Mouse (Mus musculus) embryonic fibroblast, embryonic 13.5 days (primary cell): ENCODE measurements at regions not wholly inside any gene's neighbourhood (a gene's known extent, or its start where the extent isn't known, plus 50 kb on each side); places are given as distances from the start of the nearest gene placed in this dataset.
"Not testable (repeated sequence)": the region's sequence is repeated elsewhere in the genome, so short reads cannot be mapped to it uniquely, and the experiment has no call there.

Source experiments
- H3K27ac ChIP-seq: 2 replicates; pipeline ENCODE4 v1.5.1; 2012; ENCODE audit warnings: low read length, control low read depth, inconsistent platforms; ENCODE audit not compliant: insufficient read depth
- H3K4me1 ChIP-seq: 2 replicates; pipeline ENCODE4 v1.6.1; 2011; ENCODE audit warnings: low read length; ENCODE audit not compliant: control insufficient read depth, insufficient read depth
- H3K4me3 ChIP-seq: 2 replicates; pipeline ENCODE4 v1.5.1; 2011; ENCODE audit warnings: mild to moderate bottlenecking, control low read depth, low read length; ENCODE audit not compliant: insufficient read depth
- CTCF ChIP-seq: IDR thresholded peaks from 2 replicates; pipeline ENCODE4 v1.5.1; 2011; ENCODE audit warnings: mild to moderate bottlenecking, control low read depth, low read length, moderate library complexity, borderline replicate concordance; ENCODE audit not compliant: insufficient read depth
- POLR2A ChIP-seq: IDR thresholded peaks from 2 replicates; pipeline ENCODE4 v1.6.1; 2011; ENCODE audit warnings: low read depth, mild to moderate bottlenecking, control low read depth, low read length, moderate library complexity

GRCm38 (mm10) chr1:83970641-83971285, 393.2 kb downstream of the Pid1 start:
- H3K4me1 ChIP-seq: no peaks in the 10 kb centered on the region
- no peak for TF ChIP-seq POLR2A
- no peak for TF ChIP-seq CTCF
- no peak overlapping the region for H3K27ac ChIP-seq
- no peak overlapping the region for H3K4me3 ChIP-seq

- not testable (repeated sequence) for H3K4me1 ChIP-seq
Observed at GRCm38 (mm10) chr1:83964631-83965030, 399.3 kb downstream of the Pid1 start.

GRCm38 (mm10) chr1:83961761-83962160, 402.2 kb downstream of the Pid1 start:
- TF ChIP-seq POLR2A (no peak), CTCF (no peak)
- Histone ChIP-seq H3K27ac (no peak overlapping the region), H3K4me1 (no peaks in the 10 kb centered on the region), H3K4me3 (no peak overlapping the region)

More at GRCm38 (mm10) chr1:83964631-83965030, 399.3 kb downstream of the Pid1 start:
- H3K27ac ChIP-seq, H3K4me3 ChIP-seq: not testable (repeated sequence)

GRCm38 (mm10) chr1:83959756-83960155, 404.2 kb downstream of the Pid1 start:
- TF ChIP-seq POLR2A: no peak
- TF ChIP-seq CTCF: no peak
- no peak overlapping the region for H3K4me3 ChIP-seq

DNA sequence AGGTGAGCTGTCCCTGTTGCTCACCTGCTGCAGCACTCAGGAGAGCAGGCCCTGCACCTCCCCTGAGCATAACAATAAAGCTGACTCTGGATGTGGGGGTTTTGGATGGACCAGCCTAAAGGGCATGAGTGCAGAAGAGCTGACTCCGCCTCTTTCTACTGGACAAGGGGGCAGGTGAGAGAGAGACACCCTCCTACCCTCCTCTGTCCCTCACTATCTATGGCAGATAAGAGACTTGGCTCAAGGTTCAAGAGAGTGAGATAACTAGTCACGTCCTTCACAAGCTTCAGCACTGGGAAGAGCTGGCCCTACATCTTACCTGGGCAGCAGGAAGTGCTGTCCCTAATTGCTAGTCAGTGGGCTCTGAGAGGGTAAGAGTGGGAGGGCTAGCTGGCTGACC, 441.1 kb downstream of the Pid1 start:
- no peaks in the 10 kb centered on the region for H3K4me1 ChIP-seq
- TF ChIP-seq POLR2A: no peak
- TF ChIP-seq CTCF: no peak
- no peak overlapping the region for H3K27ac ChIP-seq
- H3K4me3 ChIP-seq: no peak overlapping the region

More at GRCm38 (mm10) chr1:83959756-83960155, 404.2 kb downstream of the Pid1 start:
- no peak overlapping the region for H3K27ac ChIP-seq
- no peaks in the 10 kb centered on the region for H3K4me1 ChIP-seq

DNA sequence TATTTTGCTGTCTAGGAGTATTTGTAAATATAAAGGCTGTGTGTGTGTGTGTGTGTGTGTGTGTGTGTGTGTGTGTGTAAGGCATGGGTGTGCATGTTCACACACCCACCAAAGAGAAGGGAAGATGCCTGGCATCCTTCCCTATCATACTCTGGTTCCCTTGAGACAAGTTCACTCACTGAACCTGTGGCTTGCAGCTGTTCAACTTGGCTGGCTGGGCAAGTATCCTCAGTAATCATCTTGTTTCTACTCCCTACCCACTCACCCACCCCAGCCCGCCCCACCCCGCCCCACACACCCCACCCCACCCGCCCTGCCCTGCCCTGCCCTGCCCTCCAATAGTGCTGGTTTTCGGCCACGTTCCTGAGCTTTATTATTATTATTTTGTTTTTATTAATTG, 448.5 kb downstream of the Pid1 start:
- TF ChIP-seq POLR2A: no peak
- no peak for TF ChIP-seq CTCF
- Histone ChIP-seq H3K27ac (no peak overlapping the region), H3K4me3 (no peak overlapping the region), H3K4me1 (no peaks in the 10 kb centered on the region)

DNA sequence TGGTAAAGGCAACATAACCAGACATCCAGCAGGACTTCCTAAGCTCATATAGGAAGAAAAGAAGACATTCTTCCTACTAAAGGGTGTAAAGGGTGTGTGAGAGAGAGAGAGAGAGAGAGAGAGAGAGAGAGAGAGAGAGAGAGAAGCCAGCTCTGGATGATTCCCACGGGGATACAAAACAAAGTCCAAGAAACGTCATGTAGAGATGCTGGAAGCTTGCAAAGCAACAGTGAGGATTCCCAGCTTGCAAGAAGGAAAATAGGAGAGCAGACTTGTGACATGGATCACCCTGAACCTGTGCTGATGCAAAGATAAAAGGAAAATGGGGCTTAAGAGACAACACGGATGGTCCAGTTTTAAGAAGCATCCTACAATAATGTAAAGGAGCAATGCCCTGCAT, 456.6 kb downstream of the Pid1 start:
- TF ChIP-seq POLR2A: no peak
- TF ChIP-seq CTCF: no peak
- Histone ChIP-seq H3K4me3 (no peak overlapping the region), H3K4me1 (peaks cover 7% of the 10 kb centered on the region), H3K27ac (no peak overlapping the region)

DNA sequence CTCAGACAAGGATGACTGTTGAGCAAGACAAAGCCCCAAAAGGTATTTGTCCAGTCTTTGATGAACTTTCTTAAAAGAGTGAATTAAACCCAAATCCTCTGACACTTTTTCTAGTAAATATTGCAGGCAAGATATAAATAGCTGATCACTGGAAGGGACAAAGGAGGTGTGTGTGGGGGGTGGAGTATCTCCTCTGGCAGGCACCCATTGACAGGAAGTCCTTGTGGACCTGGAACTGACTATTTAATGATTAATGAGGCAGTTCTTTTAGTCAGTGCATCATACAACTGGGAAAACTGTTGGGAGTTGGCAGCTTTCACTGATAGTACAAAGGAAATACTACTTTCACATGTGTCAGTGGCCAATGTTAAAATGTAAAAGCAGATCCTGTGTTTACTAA, 457.1 kb downstream of the Pid1 start:
- Histone ChIP-seq H3K4me1 (peaks cover 7% of the 10 kb centered on the region), H3K27ac (peak overlapping the region; percentile 18; the same call in 1 of the 2 replicates), H3K4me3 (no peak overlapping the region)
- TF ChIP-seq POLR2A: no peak
- TF ChIP-seq CTCF: no peak

DNA sequence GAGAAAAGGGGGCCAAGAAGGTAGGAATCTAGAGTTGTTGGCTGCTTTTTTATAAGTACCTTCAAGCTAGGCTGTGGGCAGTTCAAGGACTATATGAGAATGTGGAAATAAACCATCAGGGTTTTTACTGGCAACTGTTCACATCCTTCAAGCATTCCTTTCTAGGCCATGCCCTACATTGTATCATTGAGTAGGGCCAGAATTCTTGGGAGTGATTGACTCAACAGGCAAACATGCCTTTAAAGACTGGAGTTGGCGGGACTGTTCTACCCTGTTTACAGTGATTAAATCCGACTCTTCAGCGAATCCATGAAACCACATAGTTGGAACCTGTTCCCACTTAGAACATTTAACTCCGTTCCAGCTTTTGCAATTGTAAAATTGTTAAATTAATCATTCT, 463.8 kb downstream of the Pid1 start:
- TF ChIP-seq CTCF (no peak), POLR2A (no peak)
- 0 out of 2 replicates have a peak overlapping the region, but pooled peaks have one; percentile 11 for H3K27ac ChIP-seq
- H3K4me3 ChIP-seq: no peak overlapping the region
- peaks cover 3% of the 10 kb centered on the region; the same call in 1 of the 2 replicates for H3K4me1 ChIP-seq

DNA sequence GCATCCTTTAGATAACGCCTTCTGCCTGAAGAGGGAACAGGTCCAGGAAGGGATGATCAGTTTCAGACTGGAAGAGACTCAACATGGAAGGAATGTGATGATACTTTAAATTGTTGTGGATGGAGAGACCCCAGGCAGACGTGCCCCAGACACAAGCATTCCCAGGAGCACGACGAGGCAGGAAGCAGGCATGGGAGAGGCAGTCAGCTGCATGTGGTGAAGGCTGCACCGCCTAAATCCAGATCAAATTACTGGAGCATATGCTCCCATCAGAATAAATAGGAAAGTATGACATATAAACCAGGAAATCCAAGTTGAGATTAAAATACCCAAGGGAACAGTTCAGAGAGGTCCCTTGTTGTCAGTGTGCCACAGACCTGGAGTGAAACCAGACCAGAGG, 467.3 kb downstream of the Pid1 start:
- TF ChIP-seq POLR2A (no peak), CTCF (no peak)
- H3K4me3 ChIP-seq: no peak overlapping the region
- peak overlapping the region; percentile 71; the same call in 1 of the 2 replicates for H3K27ac ChIP-seq
- peaks cover 3% of the 10 kb centered on the region; the same call in 1 of the 2 replicates for H3K4me1 ChIP-seq

DNA sequence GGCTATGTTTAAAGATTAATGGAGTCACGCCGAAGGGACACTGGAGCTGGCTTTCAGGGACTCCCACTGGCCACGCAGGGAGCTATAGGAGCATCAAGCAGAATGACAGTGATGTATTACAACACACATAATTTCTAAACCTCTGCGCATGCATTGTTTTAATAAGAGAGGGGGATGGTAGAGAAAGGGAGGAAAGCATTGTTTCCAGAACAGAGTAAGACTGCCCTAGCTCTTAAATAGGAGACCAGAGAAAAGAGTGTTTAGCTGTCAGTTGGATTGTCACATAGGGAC, 471.1 kb upstream of the Sphkap start:
- Histone ChIP-seq H3K4me3 (no peak overlapping the region), H3K4me1 (no peaks in the 10 kb centered on the region), H3K27ac (no peak overlapping the region)
- TF ChIP-seq CTCF (no peak), POLR2A (no peak)
